Mouse (Mus musculus) ES-Bruce4 (cell line): ENCODE data around the gene Golt1a.

Source experiments
- CTCF ChIP-seq: IDR thresholded peaks from one replicate; pipeline ENCODE4 v1.8.1; 2011; ENCODE audit warnings: low read depth, low read length
- EP300 ChIP-seq: IDR thresholded peaks from 2 replicates; pipeline ENCODE4 v1.6.1; 2011; ENCODE audit warnings: low read depth, low read length; ENCODE audit not compliant: insufficient read depth
- POLR2A ChIP-seq: IDR thresholded peaks from one replicate; pipeline ENCODE4 v1.8.1; 2011; ENCODE audit warnings: low read length; ENCODE audit not compliant: insufficient read depth

DNA sequence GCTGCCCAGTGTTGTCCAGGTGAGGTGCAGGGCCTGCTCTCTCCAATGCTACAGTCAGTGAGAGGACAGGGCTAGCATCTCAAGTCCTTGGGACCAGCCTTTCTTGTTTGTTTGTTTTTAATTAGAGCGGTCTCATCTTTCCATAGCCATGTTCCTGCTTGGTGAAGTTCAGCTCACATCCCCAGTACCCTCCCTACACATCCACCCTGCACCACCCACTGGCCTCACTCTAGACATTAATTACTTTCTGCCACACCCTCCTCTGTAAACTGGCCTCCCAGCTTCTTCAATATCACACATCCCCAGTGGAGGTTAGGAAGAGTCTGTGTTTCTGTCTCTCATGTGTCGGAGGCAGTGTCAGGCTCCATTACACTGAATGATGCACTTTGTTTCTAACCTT, 34.8 kb downstream of the Golt1a start:
- TF ChIP-seq POLR2A = no peak
- TF ChIP-seq EP300 = no peak
- TF ChIP-seq CTCF = no peak
